Mouse (Mus musculus) right cerebral cortex, postnatal 36 days (tissue): Measurements from ENCODE around the gene Bicd1.

Source experiments
- DNase-seq, 2 experiments: peaks; one replicate each; pipeline ENCODE4 v3.0.0; 2022; ENCODE audit warnings: low spot score in 2 of 2, mixed read lengths in 1 of 2

The Bicd1 gene

DNA sequence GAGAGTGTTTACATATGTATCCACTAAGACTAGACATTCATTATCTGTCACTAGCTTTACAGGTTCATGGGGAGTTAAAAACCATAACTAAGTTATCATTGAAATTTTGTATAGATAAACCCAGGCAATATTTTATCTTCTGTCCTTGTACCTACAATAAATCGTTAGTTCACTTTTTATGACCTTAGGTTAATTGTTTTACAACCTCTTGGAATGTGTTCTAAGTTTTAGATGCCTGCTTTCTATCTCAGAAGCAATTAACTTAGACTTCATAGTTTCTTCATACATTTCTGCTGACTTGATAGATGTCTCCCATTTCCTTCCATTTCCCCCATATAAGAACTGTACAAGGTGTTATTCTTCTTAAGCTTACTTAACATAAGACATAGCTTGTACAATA, 158.5 kb downstream of the Bicd1 start:
- no peak for DNase-seq

DNA sequence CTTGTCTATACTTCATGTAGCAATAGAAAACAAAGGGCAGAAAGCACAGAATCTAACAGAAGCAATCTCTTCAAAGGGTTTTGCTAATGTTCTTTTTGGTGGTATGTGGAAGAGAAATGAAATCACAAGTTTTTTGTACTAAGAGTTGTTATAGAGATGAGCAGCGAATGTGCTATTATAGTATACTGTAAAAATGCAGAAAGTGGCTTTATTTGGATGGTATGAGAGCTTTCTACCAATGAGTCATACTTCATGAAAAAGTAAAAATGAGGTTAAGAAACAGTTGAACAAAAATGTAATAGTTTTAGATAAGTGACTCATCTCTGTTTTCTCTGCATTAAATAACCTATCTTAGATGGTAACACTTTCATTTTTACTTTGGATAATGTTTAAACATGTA, 165.6 kb downstream of the Bicd1 start:
- DNase-seq = no peak

DNA sequence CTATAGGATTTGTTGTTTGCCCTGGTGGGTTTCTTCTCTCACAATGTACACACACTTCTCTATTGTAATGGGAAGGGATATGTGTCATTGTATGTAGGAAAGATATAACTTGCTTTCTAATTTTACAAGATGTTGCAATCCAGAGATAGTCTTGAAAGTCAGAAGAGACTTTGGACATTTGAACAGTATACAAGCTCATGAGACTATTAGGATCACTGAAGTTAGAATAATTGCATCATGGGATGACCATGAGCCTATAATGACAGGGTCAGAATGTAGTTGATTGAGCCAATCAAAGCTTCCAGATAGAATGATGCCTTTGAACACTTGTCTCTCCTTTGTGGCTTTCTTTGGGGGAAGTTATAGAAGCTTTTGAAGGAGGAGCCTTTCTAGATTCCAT, 171.4 kb downstream of the Bicd1 start:
- no peak for DNase-seq

DNA sequence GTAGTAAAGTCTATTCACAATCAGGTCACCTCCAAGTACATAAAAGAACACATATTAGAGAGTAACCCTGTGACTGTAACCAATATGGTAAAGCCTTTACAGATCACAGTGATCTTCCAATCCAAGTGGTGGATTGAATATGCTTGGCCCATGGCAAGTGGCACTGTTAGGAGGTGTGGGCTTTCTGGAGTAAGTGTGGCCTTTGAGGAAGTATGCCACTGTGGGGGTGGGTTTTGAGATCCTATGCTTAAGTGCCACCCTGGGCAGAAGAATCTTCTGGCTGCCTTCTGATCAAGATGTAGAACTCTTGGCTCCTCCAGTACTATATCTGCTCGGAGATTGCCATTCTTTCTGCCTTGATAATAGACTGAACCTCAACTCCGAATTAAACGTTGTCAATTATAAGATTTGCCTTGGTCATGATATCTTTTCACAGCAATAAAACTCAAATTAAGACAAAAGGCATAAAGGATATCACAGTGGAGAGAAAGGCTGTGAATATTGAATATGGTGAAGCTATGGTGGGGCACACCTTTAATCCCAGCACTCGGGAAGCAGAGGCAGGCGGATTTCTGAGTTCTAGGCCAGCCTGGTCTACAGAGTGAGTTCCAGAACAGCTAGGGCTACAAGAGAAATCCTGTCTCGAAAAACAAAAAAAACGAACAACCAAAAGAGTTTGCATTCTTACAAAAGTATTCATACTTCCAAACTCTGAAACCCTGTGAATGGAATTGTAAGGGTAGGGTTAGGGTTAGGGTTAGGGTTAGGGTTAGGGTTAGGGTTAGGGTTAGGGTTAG, 177.2 kb downstream of the Bicd1 start:
- DNase-seq = no peak
